Comparison of ENCODE assay signal across 7 mouse cellular contexts in the genomic region with DNA sequence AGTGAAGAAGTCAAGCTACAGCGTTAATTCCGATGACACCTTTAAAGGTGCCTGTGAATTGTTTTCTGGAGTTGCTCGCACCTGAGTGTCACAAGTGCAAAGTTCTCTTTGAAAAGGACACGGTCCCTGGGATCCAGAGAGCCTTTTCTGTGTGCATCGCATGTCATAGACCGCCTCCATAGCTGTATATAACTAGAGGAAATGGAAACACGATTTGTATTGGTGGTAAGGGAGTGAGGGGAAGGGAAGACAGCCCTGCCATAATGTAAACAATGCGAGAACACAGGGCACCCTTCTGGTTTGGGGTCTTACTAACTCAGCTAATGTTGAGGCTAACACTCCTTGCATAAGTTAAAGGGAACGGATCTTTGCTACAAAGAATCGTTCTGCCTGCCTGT. TPM values are rescaled to one million over a fixed set of nuclear protein-coding genes. Genes with fewer than 3 reads are reported as not detected.
DNase-seq lines count a peak whose midpoint lies in the region; ATAC-seq and TF ChIP-seq lines count a peak whose summit lies in the region.

No protein-coding gene starts in this region.

- no peaks in the 10 kb centered on the region; the same call in none of the 2 replicates for H3K4me1 ChIP-seq in testis, adult 2 months (ENCODE audit: control insufficient read depth, insufficient read depth, low read length)
- no peaks in the 10 kb centered on the region; the same call in 1 of the 2 replicates for H3K4me1 ChIP-seq in forebrain, embryonic 11.5 days (replicated peaks; ENCODE audit: control insufficient read depth, insufficient read depth, low read length)
- peaks cover 8% of the 10 kb centered on the region for H3K4me1 ChIP-seq in liver, embryonic 11.5 days (replicated peaks; ENCODE audit: control insufficient read depth, insufficient read depth, low read length)
- peaks cover 10% of the 10 kb centered on the region for H3K4me1 ChIP-seq in stomach, embryonic 16.5 days (ENCODE audit: control insufficient read depth, insufficient read depth, low read length)

- 20% methylated on average over 10 of the region's 10 CpGs for WGBS in forebrain, embryonic 11.5 days
- WGBS in liver, embryonic 11.5 days = 14% methylated on average over 10 of the region's 10 CpGs
- WGBS in stomach, embryonic 16.5 days = 7% methylated on average over 10 of the region's 10 CpGs

- peak overlapping the region; percentile 50 for H3K4me2 ChIP-seq in forebrain, embryonic 11.5 days (ENCODE audit: low read depth, low read length, severe bottlenecking)
- H3K4me2 ChIP-seq in liver, embryonic 11.5 days = peak overlapping the region; percentile 91
- peak overlapping the region; percentile 97 for H3K4me2 ChIP-seq in stomach, embryonic 16.5 days (ENCODE audit: low read depth, low read length)

- H3K9ac ChIP-seq in forebrain, embryonic 11.5 days (ENCODE audit: low read length) = peak overlapping the region; percentile 82
- peak overlapping the region; percentile 95 for H3K9ac ChIP-seq in liver, embryonic 11.5 days (ENCODE audit: low read depth, low read length)
- H3K9ac ChIP-seq in stomach, embryonic 16.5 days (ENCODE audit: low read length) = peak overlapping the region; percentile 97

- no peak for DNase-seq in testis, postnatal 10 days (ENCODE audit: low spot score)
- no peak for DNase-seq in forebrain, embryonic 11.5 days (ENCODE audit: low spot score)
- no peak for DNase-seq in liver, embryonic 11.5 days (ENCODE audit: low spot score)
- DNase-seq in right cerebral cortex, postnatal 10 days (ENCODE audit: low spot score in 2 of 2) = no peak
- DNase-seq in gastrocnemius, adult 18-20 months (ENCODE audit: low spot score) = no peak

- no peak for TF ChIP-seq CTCF in testis, adult 2 months (IDR thresholded peaks at IDR 0.05; ENCODE audit: control insufficient read depth, insufficient read depth, insufficient replicate concordance, low read depth, low read length)

- ATAC-seq in forebrain, embryonic 11.5 days (replicated peaks; ENCODE audit: low FRiP score) = 0 out of 2 replicates have a peak, but pooled peaks have one; percentile 7
- ATAC-seq in liver, embryonic 11.5 days (replicated peaks; ENCODE audit: low FRiP score) = peak; percentile 45
- no peak for ATAC-seq in stomach, embryonic 16.5 days (ENCODE audit: insufficient read depth, low FRiP score)

- no peaks in the 10 kb centered on the region for H3K27me3 ChIP-seq in testis, adult 2 months (ENCODE audit: control insufficient read depth, insufficient read depth, low read length)
- H3K27me3 ChIP-seq in forebrain, embryonic 11.5 days (ENCODE audit: control insufficient read depth, insufficient read depth, low read length) = no peaks in the 10 kb centered on the region
- no peaks in the 10 kb centered on the region for H3K27me3 ChIP-seq in liver, embryonic 11.5 days (replicated peaks; ENCODE audit: control insufficient read depth, insufficient read depth, low read length)
- H3K27me3 ChIP-seq in stomach, embryonic 16.5 days (ENCODE audit: control insufficient read depth, insufficient read depth, low read length) = no peaks in the 10 kb centered on the region

- peak overlapping the region; percentile 100 for H3K4me3 ChIP-seq in testis, adult 2 months (ENCODE audit: control insufficient read depth, low read depth, low read length)
- H3K4me3 ChIP-seq in forebrain, embryonic 11.5 days (ENCODE audit: low read depth, low read length) = peak overlapping the region; percentile 55
- H3K4me3 ChIP-seq in liver, embryonic 11.5 days (ENCODE audit: low read depth, low read length) = peak overlapping the region; percentile 86
- peak overlapping the region; percentile 84 for H3K4me3 ChIP-seq in stomach, embryonic 16.5 days (replicated peaks; ENCODE audit: low read length)

- no peaks in the 10 kb centered on the region for H3K9me3 ChIP-seq in forebrain, embryonic 11.5 days (ENCODE audit: control insufficient read depth, low read length)
- no peaks in the 10 kb centered on the region for H3K9me3 ChIP-seq in liver, embryonic 11.5 days (ENCODE audit: control insufficient read depth, low read length)
- H3K9me3 ChIP-seq in stomach, embryonic 16.5 days (replicated peaks; ENCODE audit: control insufficient read depth, low read length) = no peaks in the 10 kb centered on the region

- peak overlapping the region; percentile 97 for H3K27ac ChIP-seq in testis, adult 2 months (ENCODE audit: control insufficient read depth, insufficient read depth, low read depth, low read length)
- H3K27ac ChIP-seq in forebrain, embryonic 11.5 days (ENCODE audit: low read depth, low read length) = no peak overlapping the region
- peak overlapping the region; percentile 89 for H3K27ac ChIP-seq in liver, embryonic 11.5 days (ENCODE audit: low read depth, low read length)
- H3K27ac ChIP-seq in stomach, embryonic 16.5 days (ENCODE audit: low read length) = peak overlapping the region; percentile 94

- no peaks in the 10 kb centered on the region for H3K36me3 ChIP-seq in testis, adult 2 months (ENCODE audit: control insufficient read depth, insufficient read depth, low read length)
- H3K36me3 ChIP-seq in forebrain, embryonic 11.5 days (ENCODE audit: control insufficient read depth, insufficient read depth, low read length) = no peaks in the 10 kb centered on the region
- H3K36me3 ChIP-seq in liver, embryonic 11.5 days (ENCODE audit: control insufficient read depth, insufficient read depth, low read length) = no peaks in the 10 kb centered on the region; the same call in 1 of the 2 replicates
- no peaks in the 10 kb centered on the region for H3K36me3 ChIP-seq in stomach, embryonic 16.5 days (ENCODE audit: control insufficient read depth, insufficient read depth, low read length)

- TF ChIP-seq POLR2A in testis, adult 2 months (IDR thresholded peaks at IDR 0.05; ENCODE audit: control insufficient read depth, low read depth, low read length) = no peak

RNA-seq across cellular contexts. Expression of a gene that starts 0.7 kb away (rescaled TPM):
- polyA plus RNA-seq in testis, adult 2 months (2012; rRNA removed) = 2.9 and 3.1 TPM in 2 replicates
- polyA plus RNA-seq in forebrain, embryonic 11.5 days (2014; fragmentation: Nextera tagmentation; extraction: Ambion mirVana) = 21.3 and 22.6 TPM in 2 replicates
- 23.1 and 24.9 TPM in 2 replicates for polyA plus RNA-seq in liver, embryonic 11.5 days (2014; fragmentation: Nextera tagmentation; extraction: Ambion mirVana)
- 14.6 and 16.8 TPM in 2 replicates for polyA plus RNA-seq in stomach, embryonic 16.5 days (2015; fragmentation: Nextera tagmentation; extraction: Ambion mirVana)
- total RNA-seq in gastrocnemius, adult 18-20 months (2021) = 1 to 10 TPM; 4.5 to 5.3 TPM

RNA-seq across cellular contexts. Expression of a gene that starts 55.0 kb away (rescaled TPM):
- 73.6 and 96.8 TPM in 2 replicates for polyA plus RNA-seq in testis, adult 2 months (2012; rRNA removed)
- polyA plus RNA-seq in forebrain, embryonic 11.5 days (2014; fragmentation: Nextera tagmentation; extraction: Ambion mirVana) = 154 and 183 TPM in 2 replicates
- polyA plus RNA-seq in liver, embryonic 11.5 days (2014; fragmentation: Nextera tagmentation; extraction: Ambion mirVana) = 153 and 159 TPM in 2 replicates
- 1,223 and 1,404 TPM in 2 replicates for polyA plus RNA-seq in stomach, embryonic 16.5 days (2015; fragmentation: Nextera tagmentation; extraction: Ambion mirVana)
- 10 to 100 TPM; 29.4 to 53.6 TPM for total RNA-seq in gastrocnemius, adult 18-20 months (2021)
